Mouse (Mus musculus) megakaryocyte-erythroid progenitor cell, adult 5-6 weeks (primary cell): ENCODE measurements around the gene Fscn2. TPM values are rescaled to one million over a fixed set of nuclear protein-coding genes. Genes with fewer than 3 reads are reported as not detected.
"Not testable (repeated sequence)": the region's sequence is repeated elsewhere in the genome, so short reads cannot be mapped to it uniquely, and the experiment has no call there.

Experiments
- ATAC-seq: replicated peaks from 2 replicates; pipeline ENCODE4 v1.8.0; 2016; ENCODE audit warnings: mild to moderate bottlenecking, inconsistent platforms; ENCODE audit not compliant: severe bottlenecking, poor library complexity, low FRiP score, low TSS enrichment
- total RNA-seq, 2 experiments: library from RNA; stranded (forward) in 1 of 2; stranded (reverse) in 1 of 2; fragments of 200-1000, 215-1000 nt in 1 of 2; fragments of >200 nt in 1 of 2; fragmentation: Nextera tagmentation in 1 of 2; gene quantifications; 2 replicates each; pipeline ENCODE4 v1.2.3; 2014 to 2017

Fscn2 gene
- total RNA-seq, 2 experiments from 2014 or later: not detected

GRCm38 (mm10) chr11:120381157-120381556, 19.8 kb downstream of the Fscn2 start:
- ATAC-seq: no peak

GRCm38 (mm10) chr11:120382509-120382908, 21.2 kb downstream of the Fscn2 start:
- ATAC-seq: no peak

- no peak for ATAC-seq
These were observed 25.3 kb downstream of the Fscn2 start for GRCm38 (mm10) chr11:120386632-120387031.

- ATAC-seq: 0 out of 2 replicates have a peak, but pooled peaks have one; percentile 15
These were observed 25.8 kb downstream of the Fscn2 start for GRCm38 (mm10) chr11:120387157-120387556.

GRCm38 (mm10) chr11:120388580-120388979, 27.2 kb downstream of the Fscn2 start:
- no peak for ATAC-seq

- ATAC-seq: no peak
These were observed 34.3 kb downstream of the Fscn2 start for GRCm38 (mm10) chr11:120395661-120396060.

- ATAC-seq: no peak
These were observed 36.3 kb downstream of the Fscn2 start for GRCm38 (mm10) chr11:120397602-120398001.

- ATAC-seq: peak; percentile 83
These were observed 38.0 kb downstream of the Fscn2 start for GRCm38 (mm10) chr11:120399319-120399718.

GRCm38 (mm10) chr11:120404814-120405213, 43.5 kb downstream of the Fscn2 start:
- ATAC-seq: no peak

GRCm38 (mm10) chr11:120405867-120406266, 44.5 kb downstream of the Fscn2 start:
- peak; percentile 97 for ATAC-seq

GRCm38 (mm10) chr11:120406445-120406844, 45.1 kb downstream of the Fscn2 start:
- ATAC-seq: no peak

- not testable (repeated sequence) for ATAC-seq
These were observed 52.3 kb downstream of the Fscn2 start for GRCm38 (mm10) chr11:120413621-120414020.

Other genes with a start within 250 kb of the Fscn2 start
- gene Slc38a10, start 210.2 kb upstream of the Fscn2 start, total RNA-seq (2014; fragmentation: Nextera tagmentation): 47.0 and 56.6 TPM in 2 replicates
- gene Slc38a10, start 210.2 kb upstream of the Fscn2 start, total RNA-seq (2017): 33.2 and 37.4 TPM in 2 replicates
- 25.6 and 30.1 TPM in 2 replicates for gene Bahcc1, start 128.6 kb upstream of the Fscn2 start, total RNA-seq (2014; fragmentation: Nextera tagmentation)
- gene Bahcc1, start 128.6 kb upstream of the Fscn2 start, total RNA-seq (2017): 6.7 and 7.0 TPM in 2 replicates
- gene Actg1, start 13.0 kb upstream of the Fscn2 start, total RNA-seq (2014; fragmentation: Nextera tagmentation): 774 and 823 TPM in 2 replicates
- 492 and 662 TPM in 2 replicates for gene Actg1, start 13.0 kb upstream of the Fscn2 start, total RNA-seq (2017)
- gene Faap100, start 17.2 kb downstream of the Fscn2 start, total RNA-seq (2014; fragmentation: Nextera tagmentation): 31.0 and 34.7 TPM in 2 replicates
- gene Faap100, start 17.2 kb downstream of the Fscn2 start, total RNA-seq (2017): 11.3 and 11.6 TPM in 2 replicates
- 59.3 and 65.2 TPM in 2 replicates for gene Nploc4, start 76.2 kb downstream of the Fscn2 start, total RNA-seq (2014; fragmentation: Nextera tagmentation)
- gene Nploc4, start 76.2 kb downstream of the Fscn2 start, total RNA-seq (2017): 32.5 and 41.1 TPM in 2 replicates
- gene Tspan10, start 81.1 kb downstream of the Fscn2 start, total RNA-seq (2014; fragmentation: Nextera tagmentation): not detected in 2 replicates
- not detected in 2 replicates for gene Tspan10, start 81.1 kb downstream of the Fscn2 start, total RNA-seq (2017)
- 0.37 TPM in 1 of 2 replicates, not detected in the other for gene Pde6g, start 92.0 kb downstream of the Fscn2 start, total RNA-seq (2014; fragmentation: Nextera tagmentation)
- gene Pde6g, start 92.0 kb downstream of the Fscn2 start, total RNA-seq (2017): 0.38 TPM in 1 of 2 replicates, not detected in the other
- 8.0 and 20.5 TPM in 2 replicates for gene Oxld1, start 96.5 kb downstream of the Fscn2 start, total RNA-seq (2014; fragmentation: Nextera tagmentation)
- 14.0 and 27.9 TPM in 2 replicates for gene Oxld1, start 96.5 kb downstream of the Fscn2 start, total RNA-seq (2017)
- 36.1 and 67.6 TPM in 2 replicates for gene Ccdc137, start 96.6 kb downstream of the Fscn2 start, total RNA-seq (2014; fragmentation: Nextera tagmentation)
- gene Ccdc137, start 96.6 kb downstream of the Fscn2 start, total RNA-seq (2017): 70.0 and 99.8 TPM in 2 replicates
- 11.2 and 14.7 TPM in 2 replicates for gene Arl16, start 106.1 kb downstream of the Fscn2 start, total RNA-seq (2014; fragmentation: Nextera tagmentation)
- gene Arl16, start 106.1 kb downstream of the Fscn2 start, total RNA-seq (2017): 8.8 and 21.9 TPM in 2 replicates
- gene Mrpl12, start 123.1 kb downstream of the Fscn2 start, total RNA-seq (2014; fragmentation: Nextera tagmentation): 165 and 221 TPM in 2 replicates
- 151 and 192 TPM in 2 replicates for gene Mrpl12, start 123.1 kb downstream of the Fscn2 start, total RNA-seq (2017)
- gene Slc25a10, start 130.3 kb downstream of the Fscn2 start, total RNA-seq (2014; fragmentation: Nextera tagmentation): 16.9 and 27.2 TPM in 2 replicates
- 17.6 and 18.8 TPM in 2 replicates for gene Slc25a10, start 130.3 kb downstream of the Fscn2 start, total RNA-seq (2017)
- not detected in 2 replicates for gene Gcgr, start 169.2 kb downstream of the Fscn2 start, total RNA-seq (2014; fragmentation: Nextera tagmentation)
- not detected in 2 replicates for gene Gcgr, start 169.2 kb downstream of the Fscn2 start, total RNA-seq (2017)
- 60.4 and 62.7 TPM in 2 replicates for gene Mcrip1, start 188.2 kb downstream of the Fscn2 start, total RNA-seq (2014; fragmentation: Nextera tagmentation)
- gene Mcrip1, start 188.2 kb downstream of the Fscn2 start, total RNA-seq (2017): 18.5 and 18.8 TPM in 2 replicates
- not detected in 2 replicates for gene Ppp1r27, start 189.6 kb downstream of the Fscn2 start, total RNA-seq (2014; fragmentation: Nextera tagmentation)
- gene Ppp1r27, start 189.6 kb downstream of the Fscn2 start, total RNA-seq (2017): not detected in 2 replicates
- gene P4hb, start 211.7 kb downstream of the Fscn2 start, total RNA-seq (2014; fragmentation: Nextera tagmentation): 236 and 270 TPM in 2 replicates
- 334 and 373 TPM in 2 replicates for gene P4hb, start 211.7 kb downstream of the Fscn2 start, total RNA-seq (2017)
- gene Arhgdia, start 220.1 kb downstream of the Fscn2 start, total RNA-seq (2014; fragmentation: Nextera tagmentation): 248 and 334 TPM in 2 replicates
- 96.3 and 154 TPM in 2 replicates for gene Arhgdia, start 220.1 kb downstream of the Fscn2 start, total RNA-seq (2017)
- 157 and 232 TPM in 2 replicates for gene Alyref, start 236.8 kb downstream of the Fscn2 start, total RNA-seq (2014; fragmentation: Nextera tagmentation)
- 208 and 278 TPM in 2 replicates for gene Alyref, start 236.8 kb downstream of the Fscn2 start, total RNA-seq (2017)
- 84.0 and 110 TPM in 2 replicates for gene Anapc11, start 236.9 kb downstream of the Fscn2 start, total RNA-seq (2014; fragmentation: Nextera tagmentation)
- 21.9 and 27.6 TPM in 2 replicates for gene Anapc11, start 236.9 kb downstream of the Fscn2 start, total RNA-seq (2017)
- gene Npb, start 246.9 kb downstream of the Fscn2 start, total RNA-seq (2014; fragmentation: Nextera tagmentation): 3.3 TPM in 1 of 2 replicates, not detected in the other
- gene Npb, start 246.9 kb downstream of the Fscn2 start, total RNA-seq (2017): not detected in 2 replicates